Mouse (Mus musculus): Measurements from ENCODE around the gene Cers3.

Cers3 gene

DNA sequence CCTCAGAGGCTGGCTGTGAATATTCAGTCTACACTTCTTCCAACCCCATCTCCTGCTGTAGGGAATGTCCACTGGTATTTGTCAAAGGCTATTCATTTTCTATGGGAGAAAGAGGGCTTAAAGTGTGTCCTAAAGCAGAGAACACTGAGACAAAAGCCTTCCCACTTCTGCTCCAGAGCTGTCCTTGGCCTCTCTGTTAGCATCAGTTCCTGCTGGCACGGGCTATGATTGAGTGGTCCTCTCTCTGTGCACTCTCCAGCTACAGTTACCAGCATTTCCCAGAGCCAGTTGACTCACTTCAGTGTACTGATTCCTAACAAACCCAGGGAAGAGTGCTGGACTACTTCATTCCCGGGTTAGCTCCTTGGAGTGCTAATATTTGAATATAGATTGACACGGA is 43.2 kb downstream of the Cers3 start:
- DNase-seq, result no peak

- no peak for DNase-seq
Observed at GRCm38 (mm10) chr7:66787816-66788215, 44.5 kb downstream of the Cers3 start.

DNA sequence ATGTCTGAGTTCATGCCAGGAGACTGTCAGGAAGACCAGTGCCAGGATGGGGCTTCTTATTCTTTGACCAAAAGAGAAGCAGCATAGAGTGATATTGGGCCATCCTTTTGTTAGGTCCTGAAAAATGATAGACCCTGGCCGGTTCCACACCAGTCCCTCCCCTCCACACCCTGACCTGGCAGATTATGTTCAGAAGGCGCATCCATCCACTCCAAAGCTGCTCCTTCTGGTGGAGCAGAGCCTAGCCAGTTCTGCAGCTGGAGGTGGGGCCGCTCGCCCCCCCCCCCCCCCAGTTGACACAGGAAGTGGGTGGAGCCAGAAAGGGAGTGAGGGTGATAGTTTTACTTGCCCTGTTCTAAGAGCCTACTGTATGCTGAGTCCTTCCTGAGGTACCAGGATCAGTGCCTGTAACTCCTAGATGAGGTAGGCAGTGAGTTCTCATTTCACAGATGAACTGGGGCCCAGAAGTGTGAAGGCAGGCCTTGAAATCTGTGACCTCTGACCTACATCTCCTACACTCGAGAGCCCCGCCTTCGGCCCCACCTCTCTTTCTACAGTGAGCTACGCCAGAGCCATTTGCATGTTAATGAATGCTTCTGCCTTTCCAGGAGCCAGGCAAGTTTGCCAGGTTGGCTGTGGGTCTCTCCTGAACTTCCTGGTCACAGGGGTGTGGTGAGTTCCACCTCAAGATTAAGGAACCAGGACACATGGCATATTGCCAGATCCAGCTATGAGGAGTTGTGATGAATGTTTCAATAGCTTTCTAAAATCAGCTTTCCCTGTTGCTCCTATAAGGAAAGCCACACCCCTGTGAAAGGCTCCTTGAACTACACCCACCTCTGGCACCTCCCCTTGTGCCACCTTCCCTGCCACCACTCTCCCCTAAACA is 46.8 kb downstream of the Cers3 start:
- DNase-seq, result no peak

GRCm38 (mm10) chr7:66791022-66791421 is 47.7 kb downstream of the Cers3 start:
- DNase-seq, result no peak

DNA sequence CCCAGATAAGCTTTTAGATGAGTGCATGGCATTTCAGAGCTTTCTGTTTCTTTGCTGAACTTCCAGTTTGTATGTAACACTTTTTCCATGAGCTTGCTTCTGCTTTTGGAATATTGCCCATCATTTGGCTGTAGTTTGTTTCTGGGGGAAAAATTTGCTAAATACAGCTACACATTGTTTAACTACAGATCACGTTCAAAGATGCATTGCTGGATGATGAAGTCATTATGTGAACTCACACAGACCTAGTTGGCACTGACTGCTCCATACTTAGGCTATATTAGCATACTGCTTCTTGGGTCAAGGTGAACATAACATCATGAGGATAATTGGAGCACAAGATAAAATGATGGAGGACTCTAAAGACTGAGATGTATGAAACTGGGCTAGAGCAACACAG is 53.6 kb downstream of the Cers3 start:
- DNase-seq, result no peak

- no peak for DNase-seq
Observed at GRCm38 (mm10) chr7:66797345-66797744, 54.0 kb downstream of the Cers3 start.

DNA sequence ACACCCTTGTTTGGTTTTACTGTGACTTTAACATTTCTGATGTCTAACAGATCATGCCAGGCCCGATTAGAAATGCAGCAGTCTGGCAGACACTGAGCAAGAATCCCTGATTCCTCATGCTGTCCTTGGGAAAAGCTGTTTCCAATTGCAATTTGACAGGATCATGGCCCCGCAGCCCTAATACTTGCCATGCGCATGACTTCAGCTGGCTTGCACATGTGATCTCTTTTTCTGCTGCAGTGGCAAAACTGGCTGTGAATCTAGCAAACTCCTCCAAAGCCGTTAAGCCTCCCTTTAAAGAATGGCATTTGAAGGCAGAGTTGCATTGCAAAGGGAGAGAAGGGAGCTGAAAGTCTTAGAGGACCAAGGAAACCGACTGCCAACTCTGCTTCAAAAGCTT is 55.5 kb downstream of the Cers3 start:
- DNase-seq, result no peak

DNA sequence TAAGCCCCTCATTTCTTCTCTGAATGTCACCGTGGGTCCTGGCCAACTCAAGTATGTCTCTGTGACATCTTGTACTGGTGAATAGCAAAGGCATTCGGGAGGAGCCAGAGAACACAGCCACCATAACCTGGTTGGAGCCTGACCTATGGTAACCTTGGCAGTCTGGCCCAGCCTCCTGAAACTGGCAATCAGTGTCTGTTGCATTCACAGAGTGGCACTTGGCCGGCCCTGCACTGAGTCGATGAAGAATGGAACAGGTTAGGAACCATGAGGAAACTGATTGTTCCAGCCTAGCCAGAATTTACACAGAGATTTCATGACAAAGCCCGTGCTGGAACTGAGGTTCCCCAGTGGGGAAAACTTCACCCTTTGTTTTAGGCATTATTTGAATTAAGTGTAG is 57.5 kb downstream of the Cers3 start:
- no peak for DNase-seq

- no peak for DNase-seq
Observed at GRCm38 (mm10) chr7:66801785-66802184, 58.5 kb downstream of the Cers3 start.

GRCm38 (mm10) chr7:66803798-66804197 is 60.5 kb downstream of the Cers3 start:
- DNase-seq, result no peak

DNA sequence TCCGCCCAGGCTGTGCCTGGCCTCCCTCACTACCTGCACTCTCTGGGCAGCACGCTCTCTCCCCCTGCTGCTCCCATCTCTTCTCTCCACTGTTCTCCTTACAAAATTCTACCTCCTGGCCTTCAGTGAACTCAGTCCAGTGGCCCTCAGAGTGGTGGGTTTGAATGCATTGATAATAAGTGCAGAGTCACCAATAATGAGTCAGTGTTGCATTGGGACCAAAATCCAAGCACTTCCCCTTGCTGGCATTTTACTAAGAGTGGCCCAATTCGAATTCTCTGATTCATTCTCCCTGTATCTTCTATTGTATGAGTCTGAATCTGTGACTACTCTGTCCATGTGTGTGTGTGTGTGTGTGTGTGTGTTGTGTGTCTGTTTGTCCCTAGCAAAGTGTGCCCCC is 63.5 kb downstream of the Cers3 start:
- DNase-seq, result no peak

GRCm38 (mm10) chr7:66810436-66810835 is 67.1 kb downstream of the Cers3 start:
- DNase-seq, result no peak

GRCm38 (mm10) chr7:66811294-66811693 is 68.0 kb downstream of the Cers3 start:
- no peak for DNase-seq

DNA sequence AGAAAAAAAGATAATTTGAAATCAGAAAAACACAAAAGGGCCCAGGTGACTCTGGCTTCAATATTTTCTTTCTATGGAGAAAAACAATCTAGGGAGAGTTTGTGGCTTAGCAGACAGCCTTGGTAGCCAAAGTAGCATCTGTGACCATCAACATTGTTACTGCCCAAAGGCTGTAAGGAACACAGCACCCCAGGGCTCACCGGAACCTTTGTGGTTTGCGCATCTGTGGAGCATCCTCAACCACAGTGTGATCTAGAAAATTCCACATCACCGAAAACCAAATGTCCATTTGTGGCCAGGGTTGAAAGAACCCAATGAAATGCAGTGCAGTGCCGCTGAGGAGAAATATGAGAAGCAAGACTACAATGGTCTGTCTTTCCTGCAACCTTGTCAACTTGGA is 69.0 kb downstream of the Cers3 start:
- DNase-seq, result no peak

- DNase-seq, result no peak
Observed at GRCm38 (mm10) chr7:66812737-66813136, 69.4 kb downstream of the Cers3 start.

- DNase-seq, result no peak
Observed at GRCm38 (mm10) chr7:66813172-66813571, 69.9 kb downstream of the Cers3 start.

- DNase-seq, result no peak
Observed at GRCm38 (mm10) chr7:66815526-66815925, 72.2 kb downstream of the Cers3 start.

DNA sequence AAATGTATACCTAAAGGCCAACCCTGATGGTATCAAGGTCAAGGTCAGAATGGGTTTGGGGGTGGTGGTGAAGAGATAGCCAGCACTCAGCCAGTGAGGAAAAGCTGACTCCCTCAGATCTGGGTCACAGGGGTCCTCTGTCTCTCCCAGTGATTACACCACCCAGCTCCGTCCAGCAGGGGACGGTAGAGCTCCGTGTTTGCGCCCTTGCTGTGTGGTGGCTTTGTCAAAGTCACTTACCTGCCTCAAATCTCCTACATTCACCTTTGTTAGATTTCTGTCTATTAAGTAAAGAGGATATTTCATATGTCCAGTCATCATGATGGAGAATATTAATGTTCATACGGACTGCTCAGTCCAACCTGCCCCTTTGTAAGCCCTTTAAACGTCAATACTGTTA is 76.7 kb downstream of the Cers3 start:
- peak; percentile 36 to 51 for DNase-seq

DNA sequence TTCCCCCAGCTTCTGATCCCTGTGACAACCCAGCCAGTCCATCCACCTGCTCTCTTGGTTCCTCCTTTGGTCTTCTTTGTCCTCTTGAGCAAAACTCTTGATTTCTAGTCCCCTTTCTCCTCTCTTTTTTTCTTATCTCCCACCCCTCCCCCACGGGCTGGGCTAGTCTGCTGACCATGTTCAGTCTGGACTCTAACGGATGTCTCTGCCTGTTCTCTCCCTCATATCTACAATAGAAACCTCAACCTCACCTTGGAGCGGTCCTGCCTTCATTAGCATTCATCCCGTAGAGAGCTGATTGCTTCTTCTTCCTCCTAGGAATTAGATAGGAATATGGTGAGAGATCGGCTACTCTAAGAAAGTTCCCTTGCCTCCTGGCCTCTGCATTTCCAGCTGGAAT is 87.5 kb downstream of the Cers3 start:
- DNase-seq, result no peak

GRCm38 (mm10) chr7:66831295-66831694 is 88.0 kb downstream of the Cers3 start:
- no peak for DNase-seq

DNA sequence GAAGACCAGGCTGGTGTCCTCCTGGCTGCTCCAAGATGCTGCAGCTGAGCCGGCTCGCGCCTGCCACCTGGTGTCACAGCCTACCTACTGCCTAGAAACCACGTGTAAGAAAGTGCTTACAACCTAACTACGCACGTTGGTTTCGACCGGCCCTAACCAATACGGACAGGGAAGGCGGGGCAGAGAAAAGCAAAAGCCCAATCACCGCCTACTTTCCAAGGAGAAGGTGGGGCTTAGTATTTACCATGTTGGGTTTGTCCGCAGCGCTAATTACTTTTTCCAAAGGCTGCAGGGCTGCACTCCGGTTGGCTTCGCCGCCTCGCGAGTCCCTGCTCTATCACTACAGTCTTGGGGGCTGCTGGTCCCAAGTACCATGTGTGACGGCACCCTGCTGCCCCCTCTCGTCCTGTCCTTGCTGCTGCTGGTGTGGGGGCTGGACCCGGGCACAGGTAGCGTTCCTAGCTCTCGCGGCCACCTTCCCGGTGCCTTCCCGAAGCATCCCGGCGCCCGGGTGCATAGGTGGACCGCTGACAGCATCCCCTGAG is 96.2 kb downstream of the Cers3 start, which contains the start of gene Adamts17:
Gene Adamts17, plus strand, starts transcription at position 273 of the 545 bp plus-strand sequence.
- peak; percentile 80 to 83 for DNase-seq

- peak; percentile 45 to 52 for DNase-seq
Observed at GRCm38 (mm10) chr7:66840008-66840719, 96.9 kb downstream of the Cers3 start.

DNA sequence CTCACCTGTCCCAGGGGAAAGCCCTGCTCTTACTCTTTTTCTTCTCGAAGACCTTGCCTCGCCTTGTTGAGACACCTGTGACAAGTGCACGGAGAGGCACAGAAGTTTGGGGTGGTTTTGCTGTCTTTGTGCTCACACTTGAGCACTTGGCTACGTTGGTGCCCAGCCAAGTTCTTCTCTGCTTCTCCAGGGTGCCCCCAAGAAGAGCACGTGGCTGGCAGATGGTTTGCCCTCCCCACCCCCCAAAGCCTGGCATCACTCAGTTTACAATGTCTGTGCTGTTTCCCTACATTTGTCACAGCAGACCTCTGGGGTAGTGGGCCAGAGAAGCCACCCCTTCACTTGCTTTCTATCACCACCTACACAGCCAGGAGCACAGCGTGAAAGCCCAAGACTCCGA is 97.9 kb downstream of the Cers3 start:
- no peak for DNase-seq

DNA sequence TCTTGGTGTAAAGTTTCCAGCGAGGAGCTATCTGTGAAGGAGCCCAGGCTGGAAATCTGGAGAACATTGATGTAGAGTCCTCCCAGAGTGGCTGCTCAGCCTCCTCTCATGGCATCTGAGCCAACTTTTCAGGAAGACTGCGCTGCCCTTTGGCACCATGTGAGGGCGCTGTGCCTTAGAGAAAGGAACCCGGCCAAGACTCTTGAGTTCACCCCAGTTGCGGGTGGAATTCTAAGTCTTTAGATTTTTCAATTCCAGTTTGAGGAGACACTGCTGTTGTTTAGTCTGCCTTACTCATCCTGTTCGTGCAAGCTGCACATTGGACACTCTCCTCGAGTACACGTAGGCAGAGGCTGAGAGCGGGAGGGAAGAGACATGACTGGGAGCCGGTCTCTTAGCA is 98.7 kb downstream of the Cers3 start:
- DNase-seq, result peak; percentile 5 to 26

Measured in B cell, adult 2 months (primary cell).